Mouse (Mus musculus): ENCODE measurements around the gene Map3k9. TPM values are rescaled to one million over a fixed set of nuclear protein-coding genes. Genes with fewer than 3 reads are reported as not detected.

Gene Map3k9
- polyA plus RNA-seq, 1 experiment from 2014 or later, result 9.3 TPM

DNA sequence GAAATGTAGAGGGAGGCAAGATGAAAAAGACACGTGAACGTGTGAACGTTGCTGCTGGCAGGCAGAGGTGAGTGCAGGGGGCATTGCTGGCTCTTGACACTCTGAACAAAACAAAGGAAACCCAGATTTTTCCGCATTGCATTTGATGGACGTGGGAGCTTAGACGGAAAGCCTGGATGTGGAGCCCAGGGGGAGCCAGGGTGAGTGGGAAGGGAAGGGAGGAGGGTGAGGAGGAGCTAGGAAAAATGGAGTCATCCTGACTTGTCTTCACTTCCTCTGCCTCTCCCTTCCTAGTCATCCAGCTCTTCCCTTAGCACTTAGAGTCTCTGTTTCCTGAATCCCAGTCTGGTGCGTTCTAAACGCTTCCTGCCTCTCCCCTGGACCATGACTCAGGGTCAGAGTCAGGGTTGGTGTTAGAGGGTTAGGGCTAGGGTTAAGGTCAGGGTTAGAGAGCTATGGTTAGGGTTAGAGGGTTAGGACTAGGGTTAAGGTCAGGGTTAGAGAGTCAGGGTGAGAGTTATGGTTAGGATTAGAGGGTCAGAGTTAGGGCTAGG, 89.7 kb downstream of the Map3k9 start:
- no peak overlapping the region for H3K4me2 ChIP-seq (replicated peaks)
- no peak for ATAC-seq
- H3K4me3 ChIP-seq (replicated peaks), result no peak overlapping the region
- no peaks in the 10 kb centered on the region for H3K9me3 ChIP-seq
- WGBS, result 50% methylated on average over 8 of the region's 8 CpGs
- no peaks in the 10 kb centered on the region for H3K36me3 ChIP-seq
- H3K27ac ChIP-seq, result no peak overlapping the region
- no peak overlapping the region for H3K9ac ChIP-seq (replicated peaks)
- peaks cover 10% of the 10 kb centered on the region for H3K4me1 ChIP-seq (replicated peaks)
- no peaks in the 10 kb centered on the region for H3K27me3 ChIP-seq

DNA sequence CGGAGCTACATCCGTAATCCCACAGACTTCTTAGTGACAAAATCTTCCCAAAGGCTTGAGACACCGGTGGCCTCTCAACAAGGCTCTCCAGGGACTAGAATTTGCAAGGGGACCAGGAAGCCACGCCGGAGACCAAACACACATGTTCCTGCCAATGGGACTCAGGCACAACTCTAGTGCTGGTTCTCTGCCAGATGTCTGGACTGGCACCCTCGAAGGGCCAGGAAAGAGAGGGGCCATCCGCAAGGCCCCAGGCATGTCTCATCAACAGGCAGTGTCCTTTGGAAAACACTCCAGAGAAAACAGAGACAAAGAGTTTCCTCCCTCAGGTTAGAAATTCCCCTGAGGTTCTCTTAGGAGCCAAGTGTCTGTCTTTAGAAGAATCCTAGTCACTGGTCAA, 90.2 kb downstream of the Map3k9 start:
- H3K27me3 ChIP-seq, result no peaks in the 10 kb centered on the region
- no peak overlapping the region for H3K27ac ChIP-seq
- H3K4me1 ChIP-seq (replicated peaks), result peaks cover 15% of the 10 kb centered on the region
- WGBS, result 87% methylated on average over 7 of the region's 7 CpGs
- H3K36me3 ChIP-seq, result no peaks in the 10 kb centered on the region
- no peak overlapping the region for H3K4me2 ChIP-seq (replicated peaks)
- no peak for ATAC-seq
- no peak overlapping the region for H3K9ac ChIP-seq (replicated peaks)
- H3K4me3 ChIP-seq (replicated peaks), result no peak overlapping the region
- H3K9me3 ChIP-seq, result no peaks in the 10 kb centered on the region

DNA sequence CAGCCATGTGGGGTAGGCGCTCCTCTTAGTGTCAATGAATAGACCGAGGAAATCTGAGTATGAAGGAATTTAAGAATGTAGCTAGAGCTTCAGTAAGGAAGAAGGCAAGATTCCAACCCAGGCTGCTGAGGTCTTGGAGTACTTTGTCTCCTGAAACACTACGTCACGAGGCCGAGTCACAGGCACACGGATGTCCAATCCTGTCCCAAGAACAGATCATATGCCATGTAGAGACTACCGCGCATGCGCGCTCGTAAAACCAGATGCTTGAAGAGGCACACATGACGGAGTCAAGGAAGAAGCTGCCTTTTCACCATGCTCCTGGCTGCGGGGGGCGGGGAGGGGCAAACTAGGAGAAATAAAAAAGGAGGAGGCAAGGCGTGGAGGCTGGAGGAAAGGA, 90.9 kb downstream of the Map3k9 start:
- Histone ChIP-seq H3K36me3 (no peaks in the 10 kb centered on the region), H3K27me3 (no peaks in the 10 kb centered on the region), H3K9me3 (no peaks in the 10 kb centered on the region), H3K9ac (replicated peaks) (no peak overlapping the region), H3K27ac (no peak overlapping the region), H3K4me2 (replicated peaks) (no peak overlapping the region), H3K4me3 (replicated peaks) (no peak overlapping the region), H3K4me1 (replicated peaks) (peaks cover 21% of the 10 kb centered on the region)
- 89% methylated on average over 15 of the region's 15 CpGs for WGBS
- no peak for ATAC-seq

DNA sequence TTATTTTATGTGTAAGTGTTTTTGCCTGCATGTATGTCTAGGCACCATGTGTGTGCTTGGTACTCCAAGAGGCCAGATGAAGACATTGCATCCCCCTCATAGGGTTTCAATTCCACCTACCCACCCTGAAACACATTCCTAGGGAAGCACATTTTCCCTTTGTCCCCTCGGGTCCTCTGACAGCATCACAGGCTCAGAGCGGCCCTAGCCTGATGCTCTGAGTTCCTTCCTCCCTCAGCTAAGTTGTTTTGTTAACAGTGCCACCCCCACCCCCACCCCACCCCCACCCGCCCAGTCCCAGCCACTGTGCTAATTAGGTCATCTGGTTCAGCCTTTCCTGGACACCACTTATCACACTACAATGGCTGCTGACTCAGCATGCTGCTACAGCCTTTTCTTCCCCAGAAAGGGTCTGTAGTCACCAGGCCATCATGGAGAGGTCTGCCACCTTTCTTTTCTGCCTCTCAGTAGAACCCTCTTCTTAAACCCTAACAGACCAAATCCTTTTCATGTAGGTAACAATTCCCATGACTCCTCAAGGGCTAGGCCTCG, 91.4 kb downstream of the Map3k9 start:
- Histone ChIP-seq H3K9ac (replicated peaks) (no peak overlapping the region), H3K4me2 (replicated peaks) (no peak overlapping the region), H3K9me3 (no peaks in the 10 kb centered on the region), H3K36me3 (no peaks in the 10 kb centered on the region), H3K27ac (no peak overlapping the region), H3K4me1 (replicated peaks) (peaks cover 26% of the 10 kb centered on the region), H3K4me3 (replicated peaks) (no peak overlapping the region), H3K27me3 (no peaks in the 10 kb centered on the region)
- no peak for ATAC-seq
- 50% methylated on average over 4 of the region's 4 CpGs for WGBS

DNA sequence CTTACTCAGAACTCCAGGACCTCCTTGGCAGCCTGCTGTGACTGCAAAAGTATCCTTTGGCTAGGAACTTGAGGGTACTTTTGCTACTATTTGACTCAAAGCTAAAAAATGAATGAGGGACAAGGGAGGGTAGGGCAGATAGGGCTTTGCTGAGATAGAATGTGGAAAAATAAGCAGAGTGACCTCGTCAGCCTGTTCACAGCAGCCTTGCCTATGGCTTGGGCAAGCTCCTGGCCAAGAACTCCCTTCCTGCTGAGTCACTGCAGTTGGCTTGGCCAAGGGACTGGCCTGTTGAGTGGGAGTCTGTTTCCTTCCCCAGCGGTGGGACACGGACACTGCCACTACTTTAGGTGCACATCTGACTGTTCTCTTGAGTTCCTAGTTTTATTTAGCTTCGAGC, 92.4 kb downstream of the Map3k9 start:
- Histone ChIP-seq H3K4me2 (replicated peaks) (no peak overlapping the region), H3K4me3 (replicated peaks) (no peak overlapping the region), H3K27me3 (no peaks in the 10 kb centered on the region), H3K9me3 (no peaks in the 10 kb centered on the region), H3K27ac (no peak overlapping the region), H3K9ac (replicated peaks) (no peak overlapping the region), H3K36me3 (no peaks in the 10 kb centered on the region), H3K4me1 (replicated peaks) (peaks cover 26% of the 10 kb centered on the region)
- WGBS, result 89% methylated on average over 4 of the region's 4 CpGs
- no peak for ATAC-seq

DNA sequence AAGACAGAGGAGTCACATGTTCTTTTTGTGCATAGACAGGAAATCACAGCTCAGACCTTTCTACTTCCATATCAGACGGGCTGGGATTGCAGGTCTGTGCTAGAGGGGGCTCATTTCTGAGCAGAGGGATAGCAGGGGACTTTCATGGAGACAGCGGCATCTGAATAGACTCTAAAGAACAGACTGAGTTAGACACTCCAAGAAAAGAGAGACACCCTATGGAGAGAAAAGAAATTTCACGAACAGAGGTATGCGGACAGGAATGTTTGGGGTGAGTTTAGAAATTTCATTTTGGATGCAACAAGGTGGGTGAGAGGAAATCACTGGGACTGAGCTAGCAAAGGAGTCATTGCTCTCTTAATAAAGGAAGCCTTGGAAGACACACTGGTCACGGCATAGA, 93.1 kb downstream of the Map3k9 start:
- Histone ChIP-seq H3K4me3 (replicated peaks) (no peak overlapping the region), H3K9ac (replicated peaks) (no peak overlapping the region), H3K27ac (no peak overlapping the region), H3K36me3 (no peaks in the 10 kb centered on the region), H3K27me3 (no peaks in the 10 kb centered on the region), H3K4me1 (replicated peaks) (peaks cover 26% of the 10 kb centered on the region), H3K4me2 (replicated peaks) (no peak overlapping the region), H3K9me3 (no peaks in the 10 kb centered on the region)
- no peak for ATAC-seq
- WGBS, result 87% methylated on average over 5 of the region's 5 CpGs

DNA sequence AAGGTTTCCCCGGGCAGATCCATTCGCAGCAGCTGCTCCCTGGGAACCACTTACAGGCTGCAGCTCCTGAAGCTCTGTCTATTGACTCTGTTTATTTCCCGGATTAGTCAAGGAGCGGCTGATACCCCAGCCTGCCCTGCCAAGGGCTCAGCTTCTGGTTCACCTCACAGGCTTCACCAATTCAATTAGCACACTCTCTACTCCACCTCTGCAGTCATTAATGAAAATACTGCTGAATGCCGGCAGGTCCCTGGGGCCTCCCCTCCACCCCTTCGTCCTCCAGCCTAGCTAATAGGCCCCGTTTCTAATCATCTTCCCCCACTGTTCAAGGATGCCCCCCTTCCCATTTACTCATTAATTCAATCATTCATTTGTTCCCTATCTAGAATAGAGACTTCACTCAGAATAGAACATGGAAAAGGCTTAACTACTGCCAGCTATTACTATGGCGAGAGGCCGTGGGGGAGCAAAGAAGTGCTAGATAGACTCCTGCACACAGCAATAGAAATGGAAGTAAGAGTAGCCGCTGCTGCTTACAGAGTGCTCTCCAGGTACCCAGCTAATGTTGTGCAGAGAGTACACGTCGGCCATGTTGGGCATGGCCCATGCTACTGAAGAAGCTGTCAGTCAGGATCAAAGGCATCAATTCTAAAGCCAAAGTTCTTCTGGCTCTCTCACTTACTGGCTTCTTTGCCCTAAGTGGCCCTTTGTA, 94.4 kb downstream of the Map3k9 start:
- no peaks in the 10 kb centered on the region for H3K9me3 ChIP-seq
- H3K4me1 ChIP-seq (replicated peaks), result peaks cover 26% of the 10 kb centered on the region
- ATAC-seq, result peak; percentile 91
- H3K36me3 ChIP-seq, result no peaks in the 10 kb centered on the region
- no peak overlapping the region for H3K4me3 ChIP-seq (replicated peaks)
- peak overlapping the region; percentile 22 for H3K4me2 ChIP-seq (replicated peaks)
- H3K9ac ChIP-seq (replicated peaks), result no peak overlapping the region
- H3K27me3 ChIP-seq, result no peaks in the 10 kb centered on the region
- WGBS, result 18% methylated on average over 12 of the region's 12 CpGs
- peak overlapping the region; percentile 58 for H3K27ac ChIP-seq

DNA sequence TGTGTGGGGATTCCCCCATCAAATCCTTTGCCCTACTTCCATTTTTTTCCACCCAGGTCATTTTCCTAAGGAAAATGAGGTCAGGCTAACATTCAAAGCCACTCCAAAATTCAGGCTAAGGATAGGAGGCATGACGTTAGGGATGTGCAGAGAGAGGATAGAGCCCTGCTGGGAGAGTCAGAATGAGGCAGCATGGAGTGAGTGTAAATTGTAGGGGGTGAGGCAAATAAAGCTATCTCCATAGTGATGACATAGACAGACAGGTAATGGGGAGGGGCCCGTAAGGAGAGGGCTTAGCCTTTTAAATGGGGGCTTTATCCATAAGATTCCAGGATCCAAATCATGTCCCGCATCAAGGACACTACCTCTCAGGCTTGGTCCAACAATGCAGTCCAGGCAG, 95.0 kb downstream of the Map3k9 start:
- H3K4me2 ChIP-seq (replicated peaks), result peak overlapping the region; percentile 22
- no peaks in the 10 kb centered on the region for H3K36me3 ChIP-seq
- no peaks in the 10 kb centered on the region for H3K9me3 ChIP-seq
- peaks cover 26% of the 10 kb centered on the region for H3K4me1 ChIP-seq (replicated peaks)
- no peak overlapping the region for H3K9ac ChIP-seq (replicated peaks)
- ATAC-seq, result peak; percentile 60
- H3K27me3 ChIP-seq, result no peaks in the 10 kb centered on the region
- WGBS, result 25% methylated on average over 3 of the region's 3 CpGs
- no peak overlapping the region for H3K4me3 ChIP-seq (replicated peaks)
- H3K27ac ChIP-seq, result peak overlapping the region; percentile 58

DNA sequence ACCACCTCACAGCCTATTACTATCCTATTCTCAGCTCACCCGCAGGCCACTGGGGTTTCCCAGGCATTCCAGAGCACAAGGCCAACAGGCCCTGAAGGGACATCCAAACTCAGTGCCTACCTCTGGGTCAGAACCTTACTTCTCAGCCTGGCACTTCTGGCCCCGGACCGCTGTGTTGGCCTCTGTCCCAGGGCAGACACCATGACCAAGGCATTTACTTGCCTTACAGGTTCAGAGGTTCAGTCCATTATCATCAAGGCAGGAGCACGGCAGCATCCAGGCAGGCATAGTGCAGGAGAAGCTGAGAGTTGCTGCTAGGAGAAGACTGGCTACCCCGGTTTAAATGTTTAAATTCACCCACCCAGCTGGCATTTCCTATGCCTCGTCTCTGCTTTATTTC, 96.9 kb downstream of the Map3k9 start:
- H3K9me3 ChIP-seq, result no peaks in the 10 kb centered on the region
- no peak overlapping the region for H3K27ac ChIP-seq
- H3K27me3 ChIP-seq, result no peaks in the 10 kb centered on the region
- no peaks in the 10 kb centered on the region for H3K36me3 ChIP-seq
- H3K4me2 ChIP-seq (replicated peaks), result no peak overlapping the region
- no peak overlapping the region for H3K9ac ChIP-seq (replicated peaks)
- H3K4me3 ChIP-seq (replicated peaks), result no peak overlapping the region
- ATAC-seq, result no peak
- 79% methylated on average over 6 of the region's 6 CpGs for whole genome bisulfite sequencing
- H3K4me1 ChIP-seq (replicated peaks), result peaks cover 26% of the 10 kb centered on the region

DNA sequence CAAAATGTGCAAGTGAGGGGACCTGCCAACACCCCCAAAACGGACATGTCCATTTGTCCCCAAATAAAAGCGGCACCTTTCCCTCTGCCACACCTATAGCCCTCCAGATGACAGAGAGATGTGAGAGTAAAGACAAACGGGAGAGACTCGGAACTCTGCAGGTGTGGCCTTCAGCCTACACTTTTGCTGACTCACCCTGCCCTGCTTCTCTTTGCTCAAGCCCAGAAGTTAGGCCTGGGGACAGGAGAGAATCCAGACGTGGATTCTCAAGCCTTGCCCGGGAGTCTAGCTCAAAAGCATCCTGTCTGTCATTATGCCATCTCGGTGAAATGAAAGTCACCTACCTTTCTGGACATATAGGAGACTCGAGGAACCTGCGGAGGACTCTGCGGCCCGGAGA, 97.6 kb downstream of the Map3k9 start:
- no peaks in the 10 kb centered on the region for H3K27me3 ChIP-seq
- H3K9me3 ChIP-seq, result no peaks in the 10 kb centered on the region
- 82% methylated on average over 11 of the region's 11 CpGs for WGBS
- no peak overlapping the region for H3K9ac ChIP-seq (replicated peaks)
- no peak for ATAC-seq
- no peaks in the 10 kb centered on the region for H3K36me3 ChIP-seq
- H3K27ac ChIP-seq, result no peak overlapping the region
- H3K4me3 ChIP-seq (replicated peaks), result no peak overlapping the region
- H3K4me2 ChIP-seq (replicated peaks), result no peak overlapping the region
- H3K4me1 ChIP-seq (replicated peaks), result peaks cover 26% of the 10 kb centered on the region

DNA sequence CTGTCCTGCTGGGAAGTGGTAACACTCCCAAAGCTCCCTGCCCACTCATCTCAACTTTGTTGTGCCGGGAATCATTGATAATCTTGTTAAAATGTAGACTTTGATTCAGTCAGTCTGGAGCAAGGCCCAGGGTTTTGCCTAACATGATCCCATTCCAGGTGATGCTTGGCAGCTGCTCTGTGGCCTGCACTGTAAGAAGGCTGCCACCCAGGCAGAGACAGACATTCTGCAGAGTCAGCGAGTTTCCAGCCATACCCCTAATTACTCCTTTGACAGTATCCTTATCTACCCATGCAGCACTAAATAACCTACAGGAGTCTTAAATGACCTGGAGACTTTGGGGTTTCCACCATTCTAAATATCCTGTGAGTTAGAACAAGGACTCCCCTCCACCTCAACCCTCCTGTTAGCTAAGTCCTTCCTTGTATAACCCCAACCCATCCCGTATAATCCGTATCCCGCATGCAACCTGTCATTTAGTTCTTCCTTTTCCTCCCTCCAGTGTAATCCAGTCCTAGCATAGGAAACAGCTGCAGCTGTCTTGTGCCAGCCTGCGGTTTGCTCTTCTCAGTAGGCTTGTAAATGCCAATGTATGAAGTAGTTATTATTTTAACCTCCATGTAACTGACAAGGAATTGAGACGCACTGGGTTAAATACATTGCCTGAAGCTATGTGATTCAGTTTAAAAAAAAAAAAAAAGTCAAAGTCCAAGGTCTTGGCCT, 101.0 kb downstream of the Map3k9 start:
- Histone ChIP-seq H3K27ac (no peak overlapping the region), H3K9me3 (no peaks in the 10 kb centered on the region), H3K36me3 (no peaks in the 10 kb centered on the region), H3K9ac (replicated peaks) (no peak overlapping the region), H3K4me1 (replicated peaks) (peaks cover 10% of the 10 kb centered on the region), H3K4me2 (replicated peaks) (no peak overlapping the region), H3K4me3 (replicated peaks) (no peak overlapping the region), H3K27me3 (no peaks in the 10 kb centered on the region)
- no peak for ATAC-seq
- WGBS, result 78% methylated on average over 7 of the region's 7 CpGs

DNA sequence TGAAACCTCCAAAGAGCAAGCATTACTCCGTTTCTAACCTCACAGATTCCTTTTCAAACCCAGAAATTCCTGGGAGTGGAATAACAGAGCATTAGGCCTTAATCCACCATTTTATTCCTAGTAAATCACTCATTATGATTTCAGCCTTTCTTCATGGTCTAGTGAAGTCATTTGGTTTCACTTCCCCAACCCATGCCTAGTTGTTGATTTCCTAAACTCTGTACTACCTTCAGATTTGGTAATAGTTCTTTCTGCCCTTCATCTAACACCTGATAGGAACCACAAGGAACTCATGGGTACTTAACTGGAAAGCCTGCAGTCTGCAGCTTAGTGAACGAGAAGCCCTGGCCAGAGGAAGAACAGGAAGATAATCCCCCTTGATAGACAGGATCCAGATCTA, 105.4 kb downstream of the Map3k9 start:
- Histone ChIP-seq H3K4me1 (replicated peaks) (peaks cover 6% of the 10 kb centered on the region; the same call in 1 of the 2 replicates), H3K9ac (replicated peaks) (no peak overlapping the region), H3K27me3 (no peaks in the 10 kb centered on the region), H3K27ac (no peak overlapping the region), H3K4me3 (replicated peaks) (no peak overlapping the region), H3K9me3 (no peaks in the 10 kb centered on the region), H3K4me2 (replicated peaks) (no peak overlapping the region), H3K36me3 (no peaks in the 10 kb centered on the region)
- WGBS, result 20% methylated on average over 2 of the region's 2 CpGs
- no peak for ATAC-seq
